ENCODE assay signal across 8 mouse cellular contexts in genomic region chr1:40266431-40267260, GRCm38 (mm10). TPM values are rescaled to one million over a fixed set of nuclear protein-coding genes. Genes with fewer than 3 reads are reported as not detected.
DNase-seq lines count a peak whose midpoint lies in the region; ATAC-seq and TF ChIP-seq lines count a peak whose summit lies in the region.

No protein-coding gene starts in this region.

- DNase-seq in adrenal gland, postnatal 10 days, result peak; percentile 91
- DNase-seq in embryo, embryonic 10 days (ENCODE audit: low spot score), result peak; percentile 48
- peak; percentile 80 to 83 for DNase-seq in gastrocnemius, adult 8-10 months (ENCODE audit: low spot score in 2 of 2)
- DNase-seq in hindbrain, postnatal 0 days (ENCODE audit: low spot score), result peak; percentile 74
- peak; percentile 43 to 47 for DNase-seq in left cerebral cortex, adult 8-10 months (ENCODE audit: low spot score in 2 of 2)
- DNase-seq in right cerebral cortex, postnatal 36 days (ENCODE audit: low spot score in 2 of 2), result peak; percentile 39 to 57
- DNase-seq in MN1 (ENCODE audit: low spot score), result no peak

- H3K4me1 ChIP-seq in hindbrain, postnatal 0 days (ENCODE audit: insufficient read depth, low read length), result peaks cover 8% of the 10 kb centered on the region

- H3K36me3 ChIP-seq in hindbrain, postnatal 0 days (ENCODE audit: insufficient read depth, low read length), result no peaks in the 10 kb centered on the region

- peak overlapping the region; percentile 46 for H3K4me3 ChIP-seq in hindbrain, postnatal 0 days (ENCODE audit: low read length)

- no peak for TF ChIP-seq CTCF in hindbrain, postnatal 0 days (IDR thresholded peaks at IDR 0.05; ENCODE audit: low read depth)

- H3K27ac ChIP-seq in hindbrain, postnatal 0 days, result no peak overlapping the region

- peak; percentile 75 for ATAC-seq in hindbrain, postnatal 0 days
- peak; percentile 15 for ATAC-seq in megakaryocyte progenitor cell, adult 5-6 weeks (replicated peaks; ENCODE audit: poor library complexity)

- H3K27me3 ChIP-seq in hindbrain, postnatal 0 days (ENCODE audit: insufficient read depth, low read length), result no peaks in the 10 kb centered on the region

- peak overlapping the region; percentile 52; the same call in 1 of the 2 replicates for H3K9ac ChIP-seq in hindbrain, postnatal 0 days (replicated peaks; ENCODE audit: low read length)

- H3K9me3 ChIP-seq in hindbrain, postnatal 0 days (ENCODE audit: low read length), result no peaks in the 10 kb centered on the region

- WGBS in hindbrain, postnatal 0 days, result 2% methylated on average over 36 of the region's 36 CpGs

- peak overlapping the region; percentile 89 for H3K4me2 ChIP-seq in hindbrain, postnatal 0 days (ENCODE audit: low read depth, low read length)

RNA-seq across cellular contexts. Expression of gene Il1r1, which starts 41.8 kb away (rescaled TPM):
- total RNA-seq in adrenal gland, postnatal 10 days (2021), result 1 to 10 TPM; 8.4 to 9.0 TPM
- total RNA-seq in gastrocnemius, adult 8-10 months (2022), result 1 to 10 TPM; 1.3 to 3.0 (median 2.0) TPM
- 0.47 and 0.78 TPM in 2 replicates for total RNA-seq in hindbrain, postnatal 0 days (2014; rRNA removed)
- polyA plus RNA-seq in hindbrain, postnatal 0 days (2015; fragmentation: Nextera tagmentation; extraction: Ambion mirVana), result 0.63 and 0.74 TPM in 2 replicates
- total RNA-seq in left cerebral cortex, adult 8-10 months (2022), result 1 to 10 TPM; 1.9 to 3.6 (median 2.6) TPM
- total RNA-seq in megakaryocyte progenitor cell, adult 5-6 weeks (2015), result 4.6 and 5.8 TPM in 2 replicates
- 3.2 and 4.7 TPM in 2 replicates for total RNA-seq in megakaryocyte progenitor cell, adult 5-6 weeks (2017)

RNA-seq across cellular contexts. Expression of gene Il1rl2, which starts 57.8 kb away (rescaled TPM):
- total RNA-seq in adrenal gland, postnatal 10 days (2021), result 1 to 10 TPM; 4.3 to 5.1 TPM
- total RNA-seq in gastrocnemius, adult 8-10 months (2022), result 1 to 10 TPM in 1 of 4 experiments, under 1 TPM in 3; 0.27 to 1.6 (median 0.49) TPM
- 0.42 and 1.3 TPM in 2 replicates for total RNA-seq in hindbrain, postnatal 0 days (2014; rRNA removed)
- polyA plus RNA-seq in hindbrain, postnatal 0 days (2015; fragmentation: Nextera tagmentation; extraction: Ambion mirVana), result 0.52 and 0.76 TPM in 2 replicates
- total RNA-seq in left cerebral cortex, adult 8-10 months (2022), result 1 to 10 TPM in 2 of 4 experiments, under 1 TPM in 2; 0.33 to 1.8 (median 1.2) TPM
- total RNA-seq in megakaryocyte progenitor cell, adult 5-6 weeks (2015), result 9.3 and 12.0 TPM in 2 replicates
- total RNA-seq in megakaryocyte progenitor cell, adult 5-6 weeks (2017), result 10.4 and 10.6 TPM in 2 replicates
